Mouse (Mus musculus): ENCODE data around the gene Prss36.

DNA sequence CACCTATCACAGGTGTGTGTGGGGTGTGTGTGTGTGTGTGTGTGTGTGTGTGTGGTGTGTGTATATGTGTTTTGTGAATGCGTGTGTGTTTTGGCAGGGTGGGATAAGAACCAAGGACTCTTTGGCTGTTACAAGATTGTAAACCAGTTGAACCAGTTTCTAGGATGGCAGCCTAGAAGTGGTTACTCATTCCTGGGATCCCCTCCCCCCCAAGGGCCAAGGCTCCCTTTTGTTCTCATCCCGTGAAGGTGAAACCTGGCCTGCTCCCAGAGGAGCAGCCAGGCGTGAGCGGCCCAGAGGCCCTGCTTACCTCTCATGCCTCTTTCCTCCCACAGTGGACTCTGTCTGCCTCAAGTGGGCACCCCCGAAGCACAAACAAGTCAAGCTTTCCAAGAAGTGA is 21.3 kb downstream of the Prss36 start:
- TF ChIP-seq CTCF (IDR thresholded peaks at IDR 0.05; ENCODE audit: control insufficient read depth, insufficient read depth, insufficient replicate concordance, low read depth, low read length) (no peak), POLR2A (IDR thresholded peaks at IDR 0.05; ENCODE audit: control insufficient read depth, low read depth, low read length) (no peak)
